Mouse (Mus musculus): ENCODE data around the gene Faah.

Faah gene

GRCm38 (mm10) chr4:116000671-116001070 lies 17.1 kb downstream of the Faah start:
- no peak for DNase-seq

- no peak for DNase-seq
Measured at GRCm38 (mm10) chr4:115996729-115997128, 21.0 kb downstream of the Faah start.

GRCm38 (mm10) chr4:115995376-115995730 lies 22.4 kb downstream of the Faah start:
- DNase-seq = no peak

- no peak for DNase-seq
Measured at GRCm38 (mm10) chr4:115994662-115995375, 22.9 kb downstream of the Faah start.

- no peak for DNase-seq
Measured at GRCm38 (mm10) chr4:115989382-115989781, 28.3 kb downstream of the Faah start.

GRCm38 (mm10) chr4:115987858-115988530 lies 29.7 kb downstream of the Faah start:
- DNase-seq = no peak

GRCm38 (mm10) chr4:115987436-115987835 lies 30.3 kb downstream of the Faah start:
- no peak for DNase-seq

GRCm38 (mm10) chr4:115984967-115985366 lies 32.8 kb downstream of the Faah start:
- no peak for DNase-seq

- DNase-seq = peak; percentile 48 to 82
Measured at GRCm38 (mm10) chr4:115984111-115984510, 33.6 kb downstream of the Faah start.

GRCm38 (mm10) chr4:115980676-115981075 lies 37.0 kb downstream of the Faah start:
- peak in 1 of 2 experiments; percentile 57 for DNase-seq

- DNase-seq = no peak
Measured at GRCm38 (mm10) chr4:115979437-115979836, 38.3 kb downstream of the Faah start.

- no peak for DNase-seq
Measured at GRCm38 (mm10) chr4:115978911-115979310, 38.8 kb downstream of the Faah start.

- DNase-seq = no peak
Measured at GRCm38 (mm10) chr4:115972543-115972942, 45.2 kb downstream of the Faah start.

GRCm38 (mm10) chr4:115964446-115964845 lies 53.3 kb downstream of the Faah start:
- DNase-seq = no peak

GRCm38 (mm10) chr4:115963751-115964150 lies 54.0 kb downstream of the Faah start:
- DNase-seq = no peak

- peak in 1 of 2 experiments; percentile 17 for DNase-seq
Measured at GRCm38 (mm10) chr4:115962671-115963412, 54.9 kb downstream of the Faah start.

GRCm38 (mm10) chr4:115961991-115962390 lies 55.7 kb downstream of the Faah start:
- DNase-seq = no peak

GRCm38 (mm10) chr4:115959546-115959945 lies 58.2 kb downstream of the Faah start:
- no peak for DNase-seq

- no peak for DNase-seq
Measured at GRCm38 (mm10) chr4:115955494-115955775, 62.3 kb downstream of the Faah start.

- no peak for DNase-seq
Measured at GRCm38 (mm10) chr4:115954656-115955493, 62.9 kb downstream of the Faah start.

GRCm38 (mm10) chr4:115953559-115953958 lies 64.2 kb downstream of the Faah start:
- DNase-seq = no peak

GRCm38 (mm10) chr4:115952758-115953157 lies 65.0 kb downstream of the Faah start:
- DNase-seq = peak in 1 of 2 experiments; percentile 55
